In genomic region chr17:24896241-24896992, GRCm38 (mm10) we compare ENCODE assay signal across 8 mouse cellular contexts. TPM values are rescaled to one million over a fixed set of nuclear protein-coding genes. Genes with fewer than 3 reads are reported as not detected.
DNase-seq lines count a peak whose midpoint lies in the region; ATAC-seq lines count a peak whose summit lies in the region.

Gene Nme3, plus strand, starts transcription at chr17:24896500.

- peak within 1 kb of the TSS; percentile 70 for H3K4me3 ChIP-seq in hindbrain, embryonic 13.5 days

- H3K4me2 ChIP-seq in hindbrain, embryonic 13.5 days = peak within 1 kb of the TSS; percentile 100

- ATAC-seq in hindbrain, embryonic 13.5 days (ENCODE audit: low FRiP score) = peak; percentile 65

- H3K27ac ChIP-seq in hindbrain, embryonic 13.5 days = peak within 1 kb of the TSS; percentile 91

- H3K9me3 ChIP-seq in hindbrain, embryonic 13.5 days = no peaks in the 10 kb centered on the region

- peak; percentile 93 for DNase-seq in ZHBTc4 (ENCODE audit: low read depth, low spot score)
- peak; percentile 85 to 89 for DNase-seq in cerebellum, postnatal 10 days
- DNase-seq in frontal cortex, postnatal 36 days (ENCODE audit: low spot score in 2 of 2) = peak; percentile 69 to 74
- DNase-seq in layer of hippocampus, postnatal 36 days = peak; percentile 73 to 76
- peak; percentile 78 to 81 for DNase-seq in lung, postnatal 4 days
- DNase-seq in retina, postnatal 7 days (ENCODE audit: low read depth, low spot score) = peak; percentile 50
- DNase-seq in urinary bladder, adult 2 months (ENCODE audit: low spot score) = peak; percentile 54

- WGBS in hindbrain, embryonic 13.5 days = 2% methylated on average over 50 of the region's 50 CpGs

- peaks cover 68% of the 10 kb centered on the region for H3K36me3 ChIP-seq in hindbrain, embryonic 13.5 days

- H3K9ac ChIP-seq in hindbrain, embryonic 13.5 days = peak within 1 kb of the TSS; percentile 96

- H3K4me1 ChIP-seq in hindbrain, embryonic 13.5 days (replicated peaks) = peaks cover 46% of the 10 kb centered on the region

- H3K27me3 ChIP-seq in hindbrain, embryonic 13.5 days = no peaks in the 10 kb centered on the region

RNA-seq across cellular contexts. Expression of gene Nme3, which starts in this region (rescaled TPM):
- 78.4 and 82.7 TPM in 2 replicates for polyA plus RNA-seq in hindbrain, embryonic 13.5 days (2015; fragmentation: Nextera tagmentation; extraction: Ambion mirVana)
- 10 to 100 TPM; 60.0 to 67.5 TPM for total RNA-seq in layer of hippocampus, postnatal 36 days (2021)
- polyA plus RNA-seq in urinary bladder, adult 2 months (2012; rRNA removed) = 64.2 and 64.4 TPM in 2 replicates

Comparison
In these comparisons a context has a peak if more than half of its experiments do, and no peak if none do; other contexts are left out.
1. Peak in every context shown above with its lines: DNase-seq, ATAC-seq, H3K4me3 ChIP-seq and H3K27ac ChIP-seq.